Mouse (Mus musculus) MEL (cell line): ENCODE data around the gene Pipox. TPM values are rescaled to one million over a fixed set of nuclear protein-coding genes. Genes with fewer than 3 reads are reported as not detected.

ENCODE experiments used
- DNase-seq: peaks from one replicate; pipeline ENCODE4 v3.0.0; 2011; ENCODE audit warnings: low read depth, low spot score
- H3K27ac ChIP-seq: 2 replicates; pipeline ENCODE4 v1.5.1; 2012; ENCODE audit warnings: low read depth, mild to moderate bottlenecking, control low read depth, low read length, moderate library complexity; ENCODE audit not compliant: control insufficient read depth
- H3K27me3 ChIP-seq, 2 experiments: fragments of 150-350 bp in 1 of 2; sonication (generic) in 1 of 2; 2 replicates each; pipeline ENCODE4 v1.6.1; 2012; ENCODE audit warnings: low read length in 2 of 2, mild to moderate bottlenecking in 2 of 2, improper control_type of control experiment in 1 of 2, moderate library complexity in 1 of 2; ENCODE audit not compliant: insufficient read depth in 2 of 2, control insufficient read depth in 1 of 2
- H3K36me3 ChIP-seq, 2 experiments: 2 replicates each; pipeline ENCODE4 v1.6.1; 2012 to 2014; ENCODE audit warnings: low read length in 2 of 2, improper control_type of control experiment in 1 of 2, inconsistent platforms in 1 of 2, mild to moderate bottlenecking in 1 of 2; ENCODE audit not compliant: insufficient read depth in 2 of 2, control insufficient read depth in 1 of 2
- H3K4me1 ChIP-seq, 2 experiments: fragments of 150-350 bp in 1 of 2; sonication (generic) in 1 of 2; 2 replicates each; pipeline ENCODE4 v1.6.1; 2012; ENCODE audit warnings: low read length in 2 of 2, improper control_type of control experiment in 1 of 2, mild to moderate bottlenecking in 1 of 2; ENCODE audit not compliant: insufficient read depth in 2 of 2, control insufficient read depth in 1 of 2
- H3K4me3 ChIP-seq, 2 experiments: fragments of 150-350 bp in 1 of 2; sonication (generic) in 1 of 2; 2 replicates each; pipeline ENCODE4 v1.5.1; 2012; ENCODE audit warnings: low read depth in 2 of 2, low read length in 2 of 2, mild to moderate bottlenecking in 2 of 2, moderate library complexity in 2 of 2, control low read depth in 1 of 2, improper control_type of control experiment in 1 of 2; ENCODE audit not compliant: control insufficient read depth in 1 of 2, insufficient read depth in 1 of 2
- H3K79me2 ChIP-seq: 2 replicates; pipeline ENCODE4 v1.6.1; 2012; ENCODE audit warnings: mild to moderate bottlenecking, low read length, moderate library complexity; ENCODE audit not compliant: control insufficient read depth, poor library complexity, insufficient read depth
- H3K9ac ChIP-seq: 2 replicates; pipeline ENCODE4 v1.6.1; 2012; ENCODE audit warnings: low read depth, mild to moderate bottlenecking, control low read depth, low read length, moderate library complexity; ENCODE audit not compliant: control insufficient read depth, poor library complexity, severe bottlenecking
- H3K9me3 ChIP-seq: fragments of 150-350 bp; sonication (generic); replicated peaks from 2 replicates; pipeline ENCODE4 v1.6.1; 2012; ENCODE audit warnings: mild to moderate bottlenecking, low read length, improper control_type of control experiment, moderate library complexity; ENCODE audit not compliant: insufficient read depth
- BHLHE40 ChIP-seq: IDR thresholded peaks from 2 replicates; pipeline ENCODE4 v1.6.1; 2012; ENCODE audit warnings: low read depth, mild to moderate bottlenecking, inconsistent platforms, low read length, improper control_type of control experiment, borderline replicate concordance
- CHD2 ChIP-seq: IDR thresholded peaks from 2 replicates; pipeline ENCODE4 v1.6.1; 2011; ENCODE audit warnings: low read length, improper control_type of control experiment
- ELF1 ChIP-seq: IDR thresholded peaks from 2 replicates; pipeline ENCODE4 v1.6.1; 2014; ENCODE audit warnings: low read depth, mild to moderate bottlenecking, inconsistent platforms, low read length, improper control_type of control experiment, moderate library complexity
- ETS1 ChIP-seq: IDR thresholded peaks from 2 replicates; pipeline ENCODE4 v1.6.1; 2012; ENCODE audit warnings: low read depth, mild to moderate bottlenecking, inconsistent platforms, low read length, improper control_type of control experiment, moderate library complexity
- GABPA ChIP-seq: IDR thresholded peaks from 2 replicates; pipeline ENCODE4 v1.6.1; 2012; ENCODE audit warnings: low read depth, mild to moderate bottlenecking, inconsistent platforms, low read length, improper control_type of control experiment, moderate library complexity
- GATA1 ChIP-seq: IDR thresholded peaks from 2 replicates; pipeline ENCODE4 v1.6.1; 2011; ENCODE audit warnings: low read depth, low read length, improper control_type of control experiment
- HCFC1 ChIP-seq: IDR thresholded peaks from 2 replicates; pipeline ENCODE4 v1.6.1; 2012; ENCODE audit warnings: low read depth, mild to moderate bottlenecking, inconsistent platforms, low read length, improper control_type of control experiment, moderate library complexity
- KAT2A ChIP-seq: conservative IDR thresholded peaks from 2 replicates; pipeline ENCODE4 v1.6.1; 2012; ENCODE audit warnings: low read depth, low read length, improper control_type of control experiment, inconsistent platforms
- MAFK ChIP-seq: IDR thresholded peaks from 2 replicates; pipeline ENCODE4 v1.6.1; 2011; ENCODE audit warnings: low read depth, mild to moderate bottlenecking, low read length, improper control_type of control experiment, borderline replicate concordance
- MAZ ChIP-seq: IDR thresholded peaks from 2 replicates; pipeline ENCODE4 v1.6.1; 2012; ENCODE audit warnings: low read depth, mild to moderate bottlenecking, inconsistent platforms, low read length, improper control_type of control experiment
- POLR2A ChIP-seq, 2 experiments: IDR thresholded peaks; 2 replicates each; pipeline ENCODE4 v1.6.1; 2011 to 2012; ENCODE audit warnings: low read length in 2 of 2, mild to moderate bottlenecking in 2 of 2, control low read depth in 1 of 2, improper control_type of control experiment in 1 of 2, low read depth in 1 of 2, moderate library complexity in 1 of 2; ENCODE audit not compliant: control insufficient read depth in 1 of 2, insufficient read depth in 1 of 2, poor library complexity in 1 of 2
- POLR2AphosphoS2 ChIP-seq: IDR thresholded peaks from 2 replicates; pipeline ENCODE4 v1.6.1; 2011; ENCODE audit warnings: low read length, improper control_type of control experiment
- RAD21 ChIP-seq: IDR thresholded peaks from 2 replicates; pipeline ENCODE4 v1.6.1; 2011; ENCODE audit warnings: mild to moderate bottlenecking, low read depth, low read length, improper control_type of control experiment
- RCOR1 ChIP-seq: IDR thresholded peaks from 2 replicates; pipeline ENCODE4 v1.6.1; 2012; ENCODE audit warnings: low read depth, mild to moderate bottlenecking, inconsistent platforms, low read length, improper control_type of control experiment
- SIN3A ChIP-seq: IDR thresholded peaks from 2 replicates; pipeline ENCODE4 v1.6.1; 2012; ENCODE audit warnings: low read length, improper control_type of control experiment, inconsistent platforms
- TAL1 ChIP-seq: IDR thresholded peaks from 2 replicates; pipeline ENCODE4 v1.6.1; 2012; ENCODE audit warnings: mild to moderate bottlenecking, inconsistent platforms, low read length, moderate library complexity, mixed read lengths
- TBP ChIP-seq: IDR thresholded peaks from 2 replicates; pipeline ENCODE4 v1.8.0; 2011; ENCODE audit warnings: low read depth, low read length, improper control_type of control experiment
- TCF12 ChIP-seq: IDR thresholded peaks from 2 replicates; pipeline ENCODE4 v1.6.1; 2014; ENCODE audit warnings: low read depth, mild to moderate bottlenecking, inconsistent platforms, low read length, improper control_type of control experiment, moderate library complexity
- UBTF ChIP-seq: IDR thresholded peaks from 2 replicates; pipeline ENCODE4 v1.6.1; 2012; ENCODE audit warnings: low read depth, mild to moderate bottlenecking, inconsistent platforms, low read length, improper control_type of control experiment, moderate library complexity, borderline replicate concordance; ENCODE audit not compliant: insufficient read depth
- USF1 ChIP-seq: IDR thresholded peaks from 2 replicates; pipeline ENCODE4 v1.6.1; 2014; ENCODE audit warnings: low read depth, mild to moderate bottlenecking, inconsistent platforms, low read length, improper control_type of control experiment, moderate library complexity
- USF2 ChIP-seq, 2 experiments: IDR thresholded peaks; 2 replicates each; pipeline ENCODE4 v1.6.1; 2011 to 2012; ENCODE audit warnings: improper control_type of control experiment in 2 of 2, low read length in 2 of 2, borderline replicate concordance in 1 of 2, inconsistent platforms in 1 of 2, low read depth in 1 of 2, mild to moderate bottlenecking in 1 of 2; ENCODE audit not compliant: insufficient read depth in 1 of 2
- ZC3H11A ChIP-seq: IDR thresholded peaks from 2 replicates; pipeline ENCODE4 v1.6.1; 2012; ENCODE audit warnings: low read depth, mild to moderate bottlenecking, inconsistent platforms, low read length, improper control_type of control experiment
- ZKSCAN1 ChIP-seq: IDR thresholded peaks from 2 replicates; pipeline ENCODE4 v1.6.1; 2012; ENCODE audit warnings: low read depth, mild to moderate bottlenecking, inconsistent platforms, low read length, improper control_type of control experiment, moderate library complexity
- ZMIZ1 ChIP-seq: IDR thresholded peaks from 2 replicates; pipeline ENCODE4 v1.6.1; 2012; ENCODE audit warnings: low read depth, mild to moderate bottlenecking, inconsistent platforms, low read length, improper control_type of control experiment, moderate library complexity
- ZNF384 ChIP-seq: IDR thresholded peaks from 2 replicates; pipeline ENCODE4 v1.6.1; 2012; ENCODE audit warnings: low read depth, mild to moderate bottlenecking, inconsistent platforms, low read length, improper control_type of control experiment
- polyA plus RNA-seq, 2 experiments: library from polyadenylated mRNA; stranded (reverse) in 1 of 2; unstranded in 1 of 2; fragments of >175 nt in 1 of 2; fragments of >200 nt in 1 of 2; gene quantifications; 2 replicates each; pipeline versions ENCODE4 v1.2.1 to v1.2.4; 2012; ENCODE audit warnings: low replicate concordance in 2 of 2, low read depth in 1 of 2; ENCODE audit not compliant: insufficient read length in 2 of 2, insufficient read depth in 1 of 2, missing spikeins in 1 of 2
- total RNA-seq: library from RNA; depleted of rRNA; stranded (reverse); fragments of 300-350 nt; gene quantifications from 2 replicates; pipeline ENCODE4 v1.2.3, GENCODE M21; 2012

The Pipox gene
- total and polyA plus RNA-seq, 3 experiments, result not detected

DNA sequence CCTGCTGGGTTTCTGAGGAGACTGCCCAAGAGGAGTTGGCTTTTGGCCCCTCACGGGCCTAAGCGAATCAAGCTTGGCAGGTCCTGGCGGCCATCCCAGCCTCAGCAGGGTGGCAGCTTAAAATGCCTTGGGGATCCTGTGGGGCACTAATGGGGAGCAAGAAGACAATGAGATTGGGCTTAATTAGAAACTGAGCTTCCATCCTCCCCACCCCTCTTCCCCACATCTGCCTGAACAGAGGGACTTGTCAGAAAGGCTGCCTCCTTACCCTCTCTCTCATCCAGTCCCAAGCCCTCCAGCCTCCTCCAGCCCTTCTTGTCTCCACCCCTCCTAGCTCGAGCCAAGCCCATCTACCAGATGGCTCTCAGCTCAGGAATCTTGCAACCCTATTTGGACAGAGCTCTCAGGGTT is 40.2 kb upstream of the Pipox start:
- H3K79me2 ChIP-seq, result no peaks in the 10 kb centered on the region
- H3K27ac ChIP-seq, result no peak overlapping the region
- DNase-seq, result no peak
- peaks cover 16 to 22% of the 10 kb centered on the region in 2 experiments for H3K27me3 ChIP-seq
- no peak overlapping the region for H3K9ac ChIP-seq
- TF ChIP-seq USF2 (IDR thresholded peaks at IDR 0.05; ENCODE audit: borderline replicate concordance in 1 of 2, insufficient read depth in 1 of 2, low read depth in 1 of 2, low read length in 2 of 2), result no peak
- no peak for TF ChIP-seq ZKSCAN1
- TF ChIP-seq TBP, result no peak
- no peak for TF ChIP-seq ETS1
- no peak for TF ChIP-seq KAT2A
- no peaks in the 10 kb centered on the region for H3K9me3 ChIP-seq
- no peak overlapping the region for H3K4me3 ChIP-seq
- H3K36me3 ChIP-seq, result no peaks in the 10 kb centered on the region
- no peaks in the 10 kb centered on the region for H3K4me1 ChIP-seq

DNA sequence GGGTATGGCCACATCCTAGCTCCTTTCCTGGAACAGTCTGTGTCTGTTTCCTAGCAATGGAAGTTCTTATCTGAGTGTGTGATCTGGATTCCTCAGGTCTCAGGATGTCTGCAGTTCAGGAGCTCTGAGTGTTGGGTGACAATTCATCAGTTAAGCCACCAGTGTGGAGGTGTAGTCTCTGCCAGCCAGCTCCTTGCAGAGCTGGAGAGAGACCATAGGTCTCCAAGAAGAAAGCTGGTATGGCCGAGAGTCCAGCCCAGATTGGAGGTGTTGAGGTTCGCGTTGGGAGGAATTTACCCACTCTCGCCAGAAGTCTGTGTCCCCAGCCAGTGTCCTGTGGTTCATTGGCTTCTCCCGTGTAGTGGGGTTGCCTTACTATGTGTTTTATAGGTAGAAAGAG is 38.7 kb upstream of the Pipox start:
- DNase-seq, result no peak
- Histone ChIP-seq H3K27ac (no peak overlapping the region), H3K79me2 (no peaks in the 10 kb centered on the region), H3K27me3 (peaks cover 13 to 24% of the 10 kb centered on the region in 2 experiments), H3K36me3 (no peaks in the 10 kb centered on the region), H3K9ac (no peak overlapping the region), H3K4me3 (no peak overlapping the region), H3K4me1 (no peaks in the 10 kb centered on the region), H3K9me3 (no peaks in the 10 kb centered on the region)
- TF ChIP-seq ELF1 (no peak), POLR2AphosphoS2 (no peak), ZC3H11A (no peak), BHLHE40 (no peak), ZNF384 (no peak), GABPA (no peak), MAFK (no peak), UBTF (no peak)

DNA sequence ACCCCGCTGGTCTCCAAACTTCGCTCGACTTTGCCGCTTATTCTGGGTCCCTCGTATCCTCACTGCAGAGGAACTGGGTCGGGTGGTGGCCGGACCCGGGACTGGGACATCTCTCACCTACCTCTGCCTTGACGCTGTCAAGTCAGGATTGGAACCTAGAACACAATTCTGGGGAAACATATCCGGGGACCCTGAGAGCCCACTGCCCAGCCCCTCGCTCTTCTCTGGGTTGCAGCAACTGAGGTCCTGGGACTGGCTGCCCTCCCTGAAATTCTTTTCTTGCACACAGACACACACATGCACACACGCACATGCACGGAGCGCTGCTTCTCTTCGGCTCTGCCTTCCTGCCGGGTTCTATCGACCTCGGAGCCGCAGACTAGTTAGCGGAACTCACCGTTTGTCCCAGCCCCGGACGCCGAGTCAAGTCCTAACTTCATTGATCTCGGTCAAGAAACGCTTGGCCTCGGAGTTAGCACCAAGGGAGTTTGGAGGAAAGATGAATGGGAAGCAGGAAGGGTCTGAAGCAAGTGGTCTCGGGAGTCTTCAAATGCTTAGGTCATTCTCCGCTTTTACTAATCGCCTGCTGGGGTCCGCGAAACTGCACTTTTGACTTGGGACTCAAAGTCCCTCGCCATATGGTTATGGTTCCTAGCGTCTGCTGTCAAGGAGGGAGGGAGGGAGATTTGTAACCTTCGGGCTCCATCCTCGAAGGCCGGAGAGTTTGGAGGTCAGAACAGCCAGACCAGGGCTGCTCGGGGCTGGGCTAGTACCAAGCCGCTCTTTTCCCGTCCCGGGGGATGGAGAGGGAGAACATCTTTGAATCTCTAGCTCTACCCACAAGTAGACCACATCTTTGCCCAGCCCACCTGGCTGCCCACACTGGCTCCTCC is 37.9 kb upstream of the Pipox start:
- H3K4me1 ChIP-seq, result no peaks in the 10 kb centered on the region
- H3K27ac ChIP-seq, result no peak overlapping the region
- no peaks in the 10 kb centered on the region for H3K9me3 ChIP-seq
- H3K9ac ChIP-seq, result no peak overlapping the region
- no peaks in the 10 kb centered on the region for H3K36me3 ChIP-seq
- H3K79me2 ChIP-seq, result no peaks in the 10 kb centered on the region
- H3K27me3 ChIP-seq, result peaks cover 12 to 24% of the 10 kb centered on the region in 2 experiments
- no peak overlapping the region for H3K4me3 ChIP-seq
- DNase-seq, result no peak
- TF ChIP-seq TCF12 (no peak), GATA1 (no peak), SIN3A (no peak), RAD21 (no peak), MAFK (no peak), RCOR1 (no peak), ZMIZ1 (no peak), USF1 (no peak), HCFC1 (no peak), MAZ (no peak), ELF1 (no peak), POLR2A (IDR thresholded peaks at IDR 0.05; ENCODE audit: control insufficient read depth in 1 of 2, insufficient read depth in 1 of 2, low read depth in 1 of 2, low read length in 2 of 2, poor library complexity in 1 of 2) (no peak), TBP (no peak), CHD2 (no peak), TAL1 (no peak), USF2 (IDR thresholded peaks at IDR 0.05; ENCODE audit: borderline replicate concordance in 1 of 2, insufficient read depth in 1 of 2, low read depth in 1 of 2, low read length in 2 of 2) (no peak), UBTF (no peak)
